Mouse (Mus musculus) embryo, embryonic 9.5 days (tissue): ENCODE data around the gene Fsd2.

ENCODE experiments used
- DNase-seq: peaks from one replicate; pipeline ENCODE4 v3.0.0-alpha.2; 2017; ENCODE audit errors: extremely low spot score

The Fsd2 gene

DNA sequence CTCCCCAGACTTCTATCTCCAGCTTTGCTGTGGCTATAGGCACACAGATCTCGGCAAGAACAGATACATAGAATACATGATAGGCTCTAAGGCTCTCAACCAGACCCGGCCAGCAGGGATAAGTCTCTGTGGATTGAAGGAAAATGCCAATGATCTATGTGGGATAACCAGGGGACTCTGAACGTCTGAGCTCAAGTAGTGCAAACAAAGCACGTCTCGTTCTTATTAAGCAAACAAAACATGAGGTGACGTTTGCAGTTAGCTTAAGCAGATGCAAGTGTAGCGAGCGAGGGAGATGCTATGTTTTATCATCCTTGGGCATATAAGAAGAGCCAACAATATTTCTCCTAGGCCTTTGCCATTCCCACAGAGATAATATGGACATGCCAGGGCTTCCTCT, 23.8 kb downstream of the Fsd2 start:
- no peak for DNase-seq

DNA sequence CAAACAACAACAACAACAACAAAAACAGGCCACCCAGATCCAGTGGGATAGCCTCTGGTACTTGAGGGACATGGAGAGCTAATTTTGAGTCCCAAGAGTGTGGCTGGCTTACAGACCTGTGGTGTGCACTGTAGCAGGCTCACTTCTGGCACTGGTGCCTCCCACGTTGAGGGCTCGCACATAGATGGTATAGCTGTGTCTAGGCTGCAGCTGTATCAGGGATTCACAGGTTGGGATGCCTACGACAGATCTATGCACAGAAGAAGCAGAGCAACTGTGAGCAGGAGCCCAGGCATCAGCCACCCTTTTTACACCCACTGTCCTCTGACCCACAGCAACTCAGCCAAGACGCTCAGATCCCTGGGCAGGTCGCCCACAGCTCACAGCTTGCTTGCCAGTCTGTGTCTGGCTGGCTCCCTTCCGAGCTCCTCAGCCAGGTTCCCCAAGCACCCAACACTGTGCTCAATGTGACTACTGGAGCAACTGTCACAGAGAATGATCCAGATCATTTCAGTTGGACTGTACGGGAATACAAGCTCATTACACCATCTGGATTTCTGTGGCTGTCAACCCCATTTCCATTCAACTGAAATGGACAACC, 24.7 kb downstream of the Fsd2 start:
- DNase-seq = no peak

DNA sequence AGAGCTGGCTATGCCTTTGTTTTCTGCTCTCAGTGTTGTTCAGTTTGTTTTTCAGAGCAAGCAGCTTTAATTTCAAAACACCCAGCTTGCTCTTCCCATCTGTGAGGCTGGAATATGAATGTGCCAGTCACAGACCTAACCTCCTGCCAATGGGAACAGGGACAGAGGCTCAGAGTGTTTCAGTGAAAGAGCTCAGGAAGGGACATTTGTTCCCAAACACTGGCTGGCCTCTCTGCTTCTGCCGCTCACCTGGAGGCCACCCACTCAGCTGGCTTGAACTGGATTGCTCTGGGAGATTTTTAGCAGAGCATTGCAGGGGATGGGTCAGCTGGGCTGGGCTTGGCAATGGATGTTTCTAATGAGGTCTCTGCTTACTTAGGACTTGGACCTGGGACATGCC, 25.7 kb downstream of the Fsd2 start:
- no peak for DNase-seq

DNA sequence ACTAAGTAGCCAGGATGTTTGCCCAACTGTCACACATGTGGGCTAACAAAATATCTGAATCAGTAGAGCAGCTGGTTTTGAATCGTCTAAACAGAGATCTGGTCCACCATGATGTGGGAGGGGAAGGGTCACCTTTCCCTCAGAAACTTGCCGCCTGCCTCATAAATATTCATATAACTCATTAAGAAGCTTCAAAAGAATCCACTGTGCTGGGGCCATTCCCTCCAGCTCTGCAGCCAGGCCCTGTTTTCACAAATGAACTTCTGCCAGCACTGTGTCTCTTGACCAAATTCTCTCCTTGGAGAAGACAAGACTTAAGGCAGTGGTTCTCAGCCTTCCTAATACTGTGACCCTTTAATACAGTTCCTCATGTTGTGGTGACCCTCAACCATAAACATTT, 27.2 kb downstream of the Fsd2 start:
- no peak for DNase-seq

GRCm38 (mm10) chr7:81538070-81538675, 28.6 kb downstream of the Fsd2 start:
- no peak for DNase-seq

GRCm38 (mm10) chr7:81536478-81536877, 30.3 kb downstream of the Fsd2 start:
- no peak for DNase-seq

DNA sequence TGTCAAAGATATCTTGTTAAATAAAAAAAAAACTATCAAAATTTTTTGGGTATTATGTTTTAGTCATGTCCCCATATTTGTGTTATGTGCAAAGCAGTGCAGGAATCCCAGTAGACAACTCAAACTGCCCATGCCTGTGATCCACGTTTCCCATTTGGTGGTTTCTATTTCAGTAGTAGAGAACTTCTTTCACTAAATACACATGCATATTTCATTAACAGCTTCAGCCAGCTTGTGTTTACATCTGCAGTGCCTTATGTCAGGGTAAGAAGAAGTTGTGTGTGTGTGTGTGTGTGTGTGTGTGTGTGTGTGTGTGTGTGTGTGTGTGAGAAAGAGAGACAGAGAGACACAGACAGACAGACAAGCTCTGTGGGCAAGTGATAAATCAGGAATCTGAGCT, 35.3 kb downstream of the Fsd2 start:
- DNase-seq = no peak

DNA sequence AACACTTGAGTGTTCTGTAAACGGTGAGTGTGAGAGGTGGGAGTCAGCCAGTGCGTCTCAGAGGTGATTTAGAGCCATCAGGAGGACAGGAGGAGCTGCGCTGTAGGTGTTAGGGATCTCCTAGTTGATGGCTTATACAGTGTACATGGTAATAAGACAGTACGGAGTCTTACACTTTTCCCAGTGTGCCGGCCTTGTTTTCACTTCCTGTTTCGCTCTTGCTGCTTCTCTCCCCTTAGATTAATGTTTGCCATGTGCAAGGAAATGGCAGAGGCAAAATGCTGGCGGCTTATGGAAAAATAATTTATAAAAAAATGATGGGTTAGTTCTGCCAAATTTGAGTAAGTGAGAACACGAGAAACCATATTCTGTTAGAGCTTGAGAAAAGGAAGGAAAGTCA, 37.8 kb downstream of the Fsd2 start:
- DNase-seq = no peak

DNA sequence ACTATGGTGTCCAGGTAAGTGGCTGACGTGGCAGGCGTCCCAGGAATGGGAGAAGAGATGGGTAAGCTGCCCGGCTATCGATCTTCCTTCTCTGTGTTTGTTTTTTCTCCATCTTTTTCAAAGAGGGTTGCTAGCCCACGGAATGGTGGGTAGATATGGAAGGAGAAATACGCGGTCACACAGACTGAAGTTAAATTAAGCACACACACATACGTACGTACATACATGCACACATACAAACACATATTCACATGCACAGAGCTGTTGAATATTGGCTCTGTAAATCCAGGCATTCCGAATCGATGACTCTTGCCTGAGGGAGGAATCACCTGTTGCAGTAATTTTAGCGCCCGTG, 43.1 kb downstream of the Fsd2 start:
- no peak for DNase-seq

DNA sequence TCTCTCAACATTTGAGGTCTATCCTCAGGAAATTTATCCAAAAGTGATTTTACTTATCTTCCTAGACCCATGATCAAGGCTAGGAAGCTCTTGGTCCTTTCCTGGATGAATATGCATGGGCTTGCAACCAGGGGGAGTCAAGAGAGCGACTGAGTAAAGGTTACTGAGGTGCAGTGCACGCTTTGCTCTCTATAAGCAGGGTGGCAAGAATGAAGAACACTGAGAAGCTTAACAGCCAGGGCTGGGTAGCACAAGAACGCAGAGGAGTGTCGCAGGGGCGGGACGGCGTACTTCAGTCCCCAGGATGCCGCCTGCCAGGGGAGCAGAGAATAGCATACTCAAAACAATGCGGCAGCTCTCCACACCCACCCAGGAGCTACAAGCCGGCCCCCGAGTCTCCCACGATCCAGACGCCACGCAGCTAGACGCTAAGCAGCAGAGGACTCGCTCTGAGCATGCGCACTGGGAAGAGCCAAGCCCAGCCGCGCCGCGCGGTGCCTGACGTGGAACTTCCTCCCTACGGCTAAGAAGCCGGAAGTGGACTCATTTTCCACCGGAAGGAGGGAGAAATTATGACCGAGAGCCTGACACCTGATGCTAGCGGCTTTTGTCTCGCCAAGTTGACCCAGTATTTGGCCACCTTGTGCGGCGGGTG, 43.6 kb downstream of the Fsd2 start:
- peak; percentile 94 for DNase-seq

DNA sequence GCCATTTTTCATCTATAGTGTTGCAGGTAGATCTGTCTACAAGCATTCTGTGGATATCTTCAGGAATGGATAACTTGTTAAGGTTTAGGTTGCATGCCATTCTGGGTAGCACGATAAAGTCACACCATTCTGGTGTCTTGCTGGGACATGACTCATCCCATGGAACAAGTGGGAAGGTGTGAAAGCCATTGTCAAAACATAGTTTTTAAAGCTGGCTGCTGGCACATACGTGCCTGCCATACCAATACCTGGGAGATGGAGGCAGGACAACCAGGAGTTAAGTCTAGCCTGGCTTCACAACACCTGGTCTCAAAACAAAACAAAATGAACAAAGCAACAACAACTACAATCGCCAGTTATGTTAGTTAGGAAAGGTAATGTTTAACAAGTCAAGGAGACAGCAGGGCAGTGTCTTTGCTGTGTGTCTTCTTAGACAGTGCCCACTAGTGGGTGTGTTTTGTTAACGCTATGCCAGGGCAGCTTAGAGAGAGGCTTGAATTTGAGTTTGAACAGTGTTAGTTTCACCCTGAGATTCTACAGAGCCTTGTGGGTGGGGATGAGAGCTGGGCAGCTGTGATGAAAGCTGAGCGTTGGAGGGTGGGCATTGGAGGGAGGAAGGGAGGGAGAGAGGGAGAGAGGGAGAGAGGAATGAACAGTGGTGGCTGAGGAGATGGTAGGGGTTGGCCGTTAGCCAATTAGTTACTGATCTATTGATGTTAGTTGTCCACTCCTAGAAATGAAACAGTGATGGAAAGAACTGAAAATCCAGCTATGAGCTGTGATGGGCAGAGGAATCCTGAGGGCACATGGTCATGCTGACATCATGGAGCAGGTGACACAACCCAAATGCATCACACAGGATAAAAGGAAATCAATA, 50.4 kb downstream of the Fsd2 start:
- no peak for DNase-seq

- DNase-seq = no peak
Measured at GRCm38 (mm10) chr7:81514906-81515590, 51.7 kb downstream of the Fsd2 start.

GRCm38 (mm10) chr7:81501050-81501449, 65.7 kb downstream of the Fsd2 start:
- DNase-seq = no peak

DNA sequence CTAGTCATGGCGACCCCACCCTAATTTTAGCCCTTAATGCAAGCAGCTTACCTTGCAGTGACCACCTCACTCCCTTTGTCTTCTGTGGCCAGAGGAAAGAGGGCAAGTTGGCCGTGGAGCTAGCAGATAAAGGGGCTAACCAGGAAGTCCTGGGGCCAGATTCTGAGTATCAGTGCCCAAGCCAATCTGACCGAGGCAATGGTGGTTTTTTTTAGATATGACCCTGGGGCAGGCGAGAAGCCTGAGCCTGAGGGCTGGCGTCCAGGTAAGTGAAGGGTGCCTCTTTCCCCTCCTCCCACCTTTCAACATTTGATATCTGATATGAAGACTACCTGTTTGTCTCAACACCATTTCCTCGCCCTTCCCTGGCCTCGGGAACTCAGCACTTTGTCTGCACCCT, 68.6 kb downstream of the Fsd2 start, which contains the start of gene BC048679:
Gene BC048679, minus strand, starts transcription at position 101 of the 400 bp plus-strand sequence.
- DNase-seq = no peak

GRCm38 (mm10) chr7:81497171-81497570, 69.6 kb downstream of the Fsd2 start:
- peak; percentile 54 for DNase-seq

DNA sequence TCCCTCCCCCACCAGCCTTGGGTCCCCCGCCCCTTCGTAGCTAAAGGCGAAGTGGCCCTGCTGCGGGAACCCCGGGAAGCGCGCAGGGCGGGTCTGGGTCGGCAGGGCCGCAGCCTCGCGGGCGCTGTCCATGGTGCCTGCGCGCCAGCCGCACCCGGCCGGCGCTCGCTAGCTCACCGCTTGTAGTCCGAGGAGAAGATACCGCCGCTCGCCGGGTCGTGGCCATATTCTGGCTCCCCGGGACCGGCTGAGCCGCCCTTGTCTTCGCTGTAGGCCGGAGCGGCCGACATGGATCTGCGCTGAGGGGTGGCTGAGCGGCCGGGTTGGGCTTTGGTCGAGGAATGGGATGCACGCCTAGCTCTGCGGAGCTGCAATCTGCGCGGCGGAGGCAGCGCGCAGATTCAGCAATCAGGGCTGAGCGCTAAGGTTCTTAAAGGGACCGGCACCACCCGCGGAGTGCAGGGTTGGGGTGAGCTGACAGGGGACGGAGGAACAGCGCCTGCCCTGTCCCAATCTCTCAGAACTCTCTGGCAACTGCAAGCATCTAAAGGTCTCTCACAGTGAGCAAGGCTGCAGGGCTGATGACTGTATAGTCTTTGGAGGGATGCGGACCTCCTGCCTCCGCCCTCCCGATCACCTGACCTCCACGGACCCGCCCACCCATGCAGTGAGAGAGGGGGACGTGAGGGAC, 73.3 kb downstream of the Fsd2 start, which contains the start of gene Ap3b2:
Gene Ap3b2, minus strand, starts transcription at position 595 of the 691 bp plus-strand sequence.
- peak; percentile 77 for DNase-seq

GRCm38 (mm10) chr7:81492628-81493027, 74.1 kb downstream of the Fsd2 start:
- no peak for DNase-seq

- DNase-seq = peak; percentile 50
Measured at GRCm38 (mm10) chr7:81489649-81490048, 77.1 kb downstream of the Fsd2 start.
